Mouse (Mus musculus) kidney, embryonic 16.5 days (tissue): Measurements from ENCODE around the gene Tbc1d5. TPM values are rescaled to one million over a fixed set of nuclear protein-coding genes. Genes with fewer than 3 reads are reported as not detected.

Source experiments
- ATAC-seq: fragments of 200-750 bp; cut with Nextera tagmentation; 2 replicates; pipeline ENCODE4 v1.8.0; 2017; ENCODE audit warnings: moderate TSS enrichment; ENCODE audit not compliant: low FRiP score, low TSS enrichment
- H3K27ac ChIP-seq: fragments of 300-500 bp; sonication (generic); 2 replicates; pipeline ENCODE4 v1.5.1; 2014; ENCODE audit warnings: low read length
- H3K27me3 ChIP-seq: fragments of 300-500 bp; sonication (generic); 2 replicates; pipeline ENCODE4 v1.6.1; 2014; ENCODE audit warnings: low read length, control low read depth, mixed read lengths; ENCODE audit not compliant: insufficient read depth
- H3K36me3 ChIP-seq: fragments of 300-500 bp; sonication (generic); 2 replicates; pipeline ENCODE4 v1.6.1; 2014; ENCODE audit warnings: low read length, control low read depth, mixed read lengths; ENCODE audit not compliant: insufficient read depth
- H3K4me1 ChIP-seq: fragments of 300-500 bp; sonication (generic); 2 replicates; pipeline ENCODE4 v1.6.1; 2014; ENCODE audit warnings: low read length, control low read depth, mixed read lengths; ENCODE audit not compliant: insufficient read depth
- H3K4me2 ChIP-seq: fragments of 300-500 bp; sonication (generic); replicated peaks from 2 replicates; pipeline ENCODE4 v1.6.1; 2014; ENCODE audit warnings: low read depth, low read length
- H3K4me3 ChIP-seq: fragments of 300-500 bp; sonication (generic); 2 replicates; pipeline ENCODE4 v1.5.1; 2014; ENCODE audit warnings: mild to moderate bottlenecking, low read length
- H3K9ac ChIP-seq: fragments of 300-500 bp; sonication (generic); replicated peaks from 2 replicates; pipeline ENCODE4 v1.6.1; 2014; ENCODE audit warnings: low read length
- H3K9me3 ChIP-seq: fragments of 300-500 bp; sonication (generic); 2 replicates; pipeline ENCODE4 v1.6.1; 2016; ENCODE audit warnings: low read length, control low read depth
- WGBS: fragments of 180-500 bp; shearing (Covaris S2); extraction: QIAGEN DNeasy Blood & Tissue Kit; methylation state at CpG from one replicate; pipeline ENCODE4 v1.1.7; 2014; 5-methylcytosine and 5-hydroxymethylcytosine counted together
- polyA plus RNA-seq: library from polyadenylated mRNA; unstranded; fragments of >200 nt; fragmentation: Nextera tagmentation; extraction: Ambion mirVana; gene quantifications from 2 replicates; pipeline ENCODE4 v1.2.1, GENCODE M21; 2015

Tbc1d5 gene
- polyA plus RNA-seq, 1 experiment from 2014 or later: 12.2 TPM

DNA sequence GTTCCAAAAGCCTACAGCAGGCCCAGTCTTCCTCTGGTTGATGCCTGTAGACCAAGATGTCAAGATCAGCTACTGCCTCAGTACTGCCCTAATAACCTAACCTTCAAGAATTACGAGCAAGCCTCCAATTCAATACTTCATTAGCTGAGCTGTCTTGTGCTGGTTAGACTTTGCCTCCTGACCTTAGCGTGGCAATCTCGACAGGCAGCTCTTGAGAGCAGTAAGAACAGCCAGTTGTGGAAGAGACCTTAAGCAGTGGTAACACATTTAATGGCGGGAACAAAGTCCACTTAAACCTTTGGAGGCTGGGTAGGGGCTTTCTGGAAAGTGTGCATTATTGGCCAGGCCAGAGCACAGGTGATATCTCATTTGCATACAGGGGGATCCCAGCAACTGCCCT lies 34.2 kb downstream of the Tbc1d5 start:
- ATAC-seq: no peak
- no peak overlapping the region for H3K9ac ChIP-seq
- H3K9me3 ChIP-seq: no peaks in the 10 kb centered on the region
- no peaks in the 10 kb centered on the region for H3K36me3 ChIP-seq
- H3K4me2 ChIP-seq: no peak overlapping the region
- no peaks in the 10 kb centered on the region for H3K4me1 ChIP-seq
- H3K4me3 ChIP-seq: no peak overlapping the region
- H3K27ac ChIP-seq: no peak overlapping the region
- no peaks in the 10 kb centered on the region for H3K27me3 ChIP-seq
- 81% methylated on average over 4 of the region's 4 CpGs for WGBS

DNA sequence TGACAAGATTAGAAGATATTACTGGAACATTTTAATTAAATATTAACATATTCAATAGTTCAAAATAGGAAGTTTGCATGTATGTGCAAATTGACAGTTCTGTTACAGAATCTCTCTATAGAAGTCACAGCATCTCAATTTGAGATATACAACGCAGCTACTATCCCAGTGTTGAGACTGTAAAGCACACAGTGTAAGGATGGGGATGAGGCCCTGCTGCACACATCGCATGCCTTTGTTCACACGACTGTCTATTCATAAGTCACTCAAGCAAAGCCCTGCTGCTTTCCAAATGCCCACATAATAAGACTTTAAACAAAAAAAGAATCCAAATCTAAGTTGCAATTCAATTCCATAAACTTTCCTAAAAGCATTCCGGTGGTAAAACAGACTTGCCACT lies 37.1 kb downstream of the Tbc1d5 start:
- Histone ChIP-seq H3K9me3 (no peaks in the 10 kb centered on the region), H3K36me3 (no peaks in the 10 kb centered on the region), H3K4me2 (no peak overlapping the region), H3K4me1 (no peaks in the 10 kb centered on the region), H3K27me3 (no peaks in the 10 kb centered on the region), H3K9ac (no peak overlapping the region), H3K4me3 (no peak overlapping the region), H3K27ac (no peak overlapping the region)
- WGBS: 88% methylated on average over 4 of the region's 4 CpGs
- no peak for ATAC-seq

DNA sequence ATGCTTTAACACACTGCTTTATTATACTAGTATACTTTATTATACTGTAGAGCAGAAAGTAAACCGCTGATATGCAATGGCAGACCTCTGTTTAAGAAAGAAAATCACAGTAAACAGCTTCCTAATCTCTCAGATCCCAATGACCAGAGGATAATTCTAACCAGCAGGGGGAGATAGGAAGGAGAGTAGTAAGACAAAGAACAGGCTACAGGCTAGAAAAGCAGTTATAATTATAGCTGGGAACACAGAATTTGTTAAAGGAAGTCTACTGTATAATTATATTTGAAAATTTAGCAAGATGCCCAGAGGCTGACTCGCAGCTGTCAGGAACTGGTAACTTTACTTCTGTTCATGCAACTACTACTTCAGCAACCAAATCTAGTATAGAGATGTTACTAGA lies 68.0 kb downstream of the Tbc1d5 start:
- 72% methylated on average over 2 of the region's 2 CpGs for WGBS
- Histone ChIP-seq H3K4me3 (no peak overlapping the region), H3K36me3 (no peaks in the 10 kb centered on the region), H3K4me2 (no peak overlapping the region), H3K9ac (no peak overlapping the region), H3K27ac (no peak overlapping the region), H3K4me1 (no peaks in the 10 kb centered on the region), H3K27me3 (no peaks in the 10 kb centered on the region), H3K9me3 (no peaks in the 10 kb centered on the region)
- ATAC-seq: no peak

DNA sequence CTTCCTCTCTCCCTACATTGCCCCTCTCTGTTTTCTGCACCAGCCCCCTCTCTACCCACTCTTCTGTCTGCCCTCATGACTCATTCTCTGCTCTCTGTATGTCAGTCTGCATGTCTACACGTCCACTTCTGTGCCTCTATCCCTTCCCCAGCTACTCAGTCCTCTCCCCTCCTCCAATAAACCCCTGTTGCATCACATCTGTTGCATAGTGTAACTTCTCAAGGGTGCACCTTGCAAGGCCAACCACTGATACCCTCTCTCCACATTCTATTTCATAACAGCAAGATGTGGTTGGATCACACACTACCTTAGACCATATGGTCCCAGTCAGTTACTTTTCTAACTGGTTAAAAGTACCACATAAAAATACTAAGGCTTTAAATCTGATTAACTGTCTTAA lies 74.9 kb downstream of the Tbc1d5 start:
- Histone ChIP-seq H3K4me3 (no peak overlapping the region), H3K4me1 (no peaks in the 10 kb centered on the region), H3K27me3 (no peaks in the 10 kb centered on the region), H3K9ac (no peak overlapping the region), H3K9me3 (peaks cover 2% of the 10 kb centered on the region; the same call in 1 of the 2 replicates), H3K27ac (no peak overlapping the region), H3K36me3 (no peaks in the 10 kb centered on the region), H3K4me2 (no peak overlapping the region)
- WGBS: 87% methylated on average over 1 of the region's 1 CpGs
- ATAC-seq: no peak

DNA sequence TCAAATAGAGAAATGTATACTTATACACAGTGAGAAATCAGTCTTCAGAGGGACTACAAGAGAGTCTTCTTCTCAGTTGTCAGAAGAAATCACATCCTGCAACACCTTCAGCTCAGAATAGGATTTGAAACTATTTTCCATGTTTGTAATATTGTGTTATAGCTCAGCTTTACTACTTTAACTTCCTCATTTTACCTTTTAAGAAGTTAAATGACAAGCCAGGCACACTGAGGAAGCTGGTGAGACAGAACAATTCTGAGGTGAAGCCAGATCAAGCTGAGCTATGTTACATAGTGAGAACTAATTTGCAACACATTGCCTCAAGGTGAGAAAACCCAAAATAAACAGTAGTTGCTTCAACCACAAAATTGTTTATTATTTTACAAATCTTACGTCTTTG lies 135.3 kb downstream of the Tbc1d5 start:
- Histone ChIP-seq H3K27ac (no peak overlapping the region), H3K36me3 (no peaks in the 10 kb centered on the region), H3K4me3 (no peak overlapping the region), H3K4me1 (no peaks in the 10 kb centered on the region), H3K4me2 (no peak overlapping the region), H3K27me3 (no peaks in the 10 kb centered on the region), H3K9me3 (no peaks in the 10 kb centered on the region), H3K9ac (no peak overlapping the region)
- WGBS: 84% methylated on average over 1 of the region's 1 CpGs
- ATAC-seq: no peak

DNA sequence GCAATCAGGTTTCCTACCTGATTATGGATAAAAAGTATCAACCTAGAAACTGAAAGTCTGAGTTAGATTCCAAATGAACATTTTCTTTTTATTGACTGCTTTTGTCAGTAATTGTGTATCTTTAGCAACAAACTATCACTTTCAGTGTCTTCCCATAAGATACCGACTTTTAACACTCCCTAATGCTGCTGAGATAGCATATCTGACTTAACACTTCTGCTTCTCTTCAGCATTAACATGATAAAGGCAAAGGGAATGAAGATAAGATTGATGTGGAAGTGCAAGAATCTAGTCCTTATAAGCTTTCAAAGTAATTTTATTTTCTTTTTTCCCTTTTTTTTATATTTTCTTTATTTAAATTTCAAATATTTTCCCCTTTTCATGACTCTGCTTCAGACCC lies 138.3 kb downstream of the Tbc1d5 start:
- H3K27me3 ChIP-seq: no peaks in the 10 kb centered on the region
- H3K4me3 ChIP-seq: no peak overlapping the region
- WGBS: 78% methylated on average over 1 of the region's 1 CpGs
- no peak for ATAC-seq
- H3K9ac ChIP-seq: no peak overlapping the region
- no peaks in the 10 kb centered on the region for H3K9me3 ChIP-seq
- no peaks in the 10 kb centered on the region for H3K36me3 ChIP-seq
- H3K27ac ChIP-seq: no peak overlapping the region
- H3K4me1 ChIP-seq: no peaks in the 10 kb centered on the region
- H3K4me2 ChIP-seq: no peak overlapping the region

DNA sequence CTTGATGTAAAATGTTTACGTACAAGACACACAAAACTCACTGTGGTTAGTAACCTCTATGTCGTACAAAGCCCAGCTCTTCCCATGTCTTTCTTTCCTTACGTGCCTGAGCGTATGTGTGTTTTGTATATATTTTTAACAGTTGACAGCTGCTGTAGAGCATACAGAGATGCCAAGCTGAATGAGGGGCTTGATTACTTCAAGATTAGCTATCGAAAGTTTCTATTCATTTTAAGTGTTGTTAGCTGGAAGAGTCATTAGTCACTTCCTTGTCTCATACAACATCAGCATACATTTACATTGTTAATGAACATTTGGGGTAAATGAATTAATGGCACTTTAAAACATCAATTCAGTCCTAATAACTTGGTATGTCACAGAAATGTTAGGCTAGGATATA lies 155.9 kb downstream of the Tbc1d5 start:
- Histone ChIP-seq H3K27ac (no peak overlapping the region), H3K36me3 (no peaks in the 10 kb centered on the region), H3K4me3 (no peak overlapping the region), H3K27me3 (no peaks in the 10 kb centered on the region), H3K9me3 (no peaks in the 10 kb centered on the region), H3K9ac (no peak overlapping the region), H3K4me2 (no peak overlapping the region), H3K4me1 (no peaks in the 10 kb centered on the region)
- no peak for ATAC-seq
- WGBS: 94% methylated on average over 5 of the region's 5 CpGs

DNA sequence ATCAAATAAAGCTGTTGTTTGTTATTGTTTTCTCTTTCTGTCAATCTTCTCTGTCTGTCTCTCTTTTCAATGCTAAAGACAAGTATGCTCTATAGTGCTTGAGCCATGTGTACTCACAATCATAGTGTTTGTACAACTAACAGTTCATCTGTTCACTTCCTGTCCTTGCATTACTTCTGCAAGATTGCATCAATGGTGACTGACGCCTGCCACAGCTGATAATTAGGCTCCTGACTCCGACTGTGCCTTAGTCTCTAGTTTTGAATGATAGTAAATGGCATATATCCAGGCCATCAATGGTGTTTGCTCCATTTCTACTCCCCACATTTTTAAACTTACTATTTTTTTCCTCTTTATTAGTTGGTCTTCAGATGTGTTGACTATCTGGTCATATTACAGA lies 162.8 kb downstream of the Tbc1d5 start:
- no peak for ATAC-seq
- 76% methylated on average over 2 of the region's 2 CpGs for WGBS

DNA sequence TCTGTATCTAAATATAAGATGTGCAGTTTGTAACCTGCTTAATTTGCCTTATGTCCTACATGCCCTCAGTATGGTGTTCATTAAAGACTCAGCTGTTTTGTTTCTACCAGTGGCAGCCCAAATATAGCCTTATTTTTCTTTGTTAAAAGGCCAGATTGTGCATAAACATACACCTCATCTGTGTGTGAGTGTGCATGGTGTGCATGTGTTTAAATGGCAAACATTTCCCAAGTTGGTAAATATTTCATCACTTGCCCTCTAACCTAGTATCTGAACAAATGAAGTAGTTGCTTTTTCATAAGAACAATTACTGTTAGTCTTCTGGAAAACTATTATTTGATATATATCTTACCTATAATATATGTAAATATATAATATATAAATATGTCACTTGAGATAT lies 165.2 kb downstream of the Tbc1d5 start:
- H3K4me2 ChIP-seq: no peak overlapping the region
- no peaks in the 10 kb centered on the region for H3K4me1 ChIP-seq
- H3K9ac ChIP-seq: no peak overlapping the region
- no peaks in the 10 kb centered on the region for H3K9me3 ChIP-seq
- no peak for ATAC-seq
- no peak overlapping the region for H3K27ac ChIP-seq
- H3K27me3 ChIP-seq: no peaks in the 10 kb centered on the region
- H3K4me3 ChIP-seq: no peak overlapping the region
- H3K36me3 ChIP-seq: no peaks in the 10 kb centered on the region

More for the DNA sequence above, 162.8 kb downstream of the Tbc1d5 start:
- Histone ChIP-seq H3K9ac (no peak overlapping the region), H3K4me2 (no peak overlapping the region), H3K9me3 (no peaks in the 10 kb centered on the region), H3K36me3 (no peaks in the 10 kb centered on the region), H3K27me3 (no peaks in the 10 kb centered on the region), H3K27ac (no peak overlapping the region), H3K4me1 (no peaks in the 10 kb centered on the region), H3K4me3 (no peak overlapping the region)

DNA sequence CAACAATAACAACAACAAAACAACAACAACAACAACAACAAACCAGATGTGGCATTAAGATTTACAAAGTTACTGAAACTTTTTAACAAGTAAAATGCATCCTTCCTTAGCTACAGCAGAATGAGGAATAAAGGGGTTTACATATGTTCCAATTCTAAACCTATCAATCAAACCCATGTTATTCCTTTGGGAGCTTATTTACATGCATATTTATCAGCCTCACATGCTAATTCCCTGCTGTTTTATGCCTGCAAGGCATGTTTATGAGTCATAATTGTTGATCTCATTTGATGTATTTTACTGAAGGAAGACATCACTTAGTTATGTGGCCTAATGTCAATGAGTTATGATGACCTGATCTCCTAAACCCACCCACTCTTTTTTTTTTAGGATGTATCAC lies 176.0 kb downstream of the Tbc1d5 start:
- Histone ChIP-seq H3K36me3 (no peaks in the 10 kb centered on the region), H3K4me2 (no peak overlapping the region), H3K9me3 (no peaks in the 10 kb centered on the region; the same call in 1 of the 2 replicates), H3K4me3 (no peak overlapping the region), H3K9ac (no peak overlapping the region), H3K27me3 (no peaks in the 10 kb centered on the region), H3K27ac (no peak overlapping the region), H3K4me1 (no peaks in the 10 kb centered on the region)
- ATAC-seq: no peak

DNA sequence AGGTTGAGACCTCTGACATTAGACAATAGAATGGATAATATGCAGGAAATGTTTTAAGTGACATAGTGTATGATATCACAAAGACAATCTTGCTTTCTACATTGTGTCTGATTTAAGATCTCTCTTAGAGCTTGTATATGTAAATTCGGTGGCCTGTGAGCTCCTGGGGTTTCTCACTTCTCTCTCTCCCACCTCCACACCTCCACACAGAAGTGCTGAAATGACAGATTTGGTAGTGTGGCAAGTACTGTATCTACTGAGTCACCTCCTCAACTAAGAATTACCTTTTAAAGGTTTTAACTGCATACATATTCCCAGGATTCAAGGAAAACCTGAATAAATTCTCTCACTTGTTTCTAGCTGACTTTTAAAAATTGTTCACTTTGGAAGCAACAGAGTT lies 180.9 kb downstream of the Tbc1d5 start:
- Histone ChIP-seq H3K4me3 (no peak overlapping the region), H3K27me3 (no peaks in the 10 kb centered on the region), H3K9me3 (no peaks in the 10 kb centered on the region), H3K4me2 (no peak overlapping the region), H3K4me1 (no peaks in the 10 kb centered on the region), H3K27ac (no peak overlapping the region), H3K36me3 (no peaks in the 10 kb centered on the region), H3K9ac (no peak overlapping the region)
- ATAC-seq: no peak
- WGBS: 68% methylated on average over 1 of the region's 1 CpGs
